Mouse (Mus musculus): ENCODE measurements around the gene Pmepa1. TPM values are rescaled to one million over a fixed set of nuclear protein-coding genes. Genes with fewer than 3 reads are reported as not detected.

The Pmepa1 gene
- total RNA-seq, 2 experiments from 2014 or later: 30.4 to 31.6 TPM

DNA sequence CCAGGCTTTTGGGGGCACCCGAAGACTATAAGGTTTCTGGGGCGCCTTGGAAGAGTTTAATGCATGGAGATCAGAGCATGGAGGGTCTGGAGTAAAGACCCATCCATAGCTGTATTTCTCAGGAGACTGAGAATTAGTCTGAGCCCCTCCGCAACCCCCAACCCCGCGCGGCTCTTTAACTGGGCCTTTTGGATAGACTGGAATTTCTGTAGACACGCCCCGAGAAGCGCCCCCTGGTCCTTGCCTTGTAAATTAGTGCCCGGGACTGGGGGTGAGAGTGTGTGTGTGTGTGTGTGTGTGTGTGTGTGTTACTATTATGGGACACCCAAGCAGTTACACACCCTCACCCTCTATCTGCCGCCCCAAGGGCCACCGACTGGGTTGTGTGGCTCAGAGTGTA lies 526 bp upstream of the Pmepa1 start:
- peak in 1 of 2 experiments; percentile 48 for DNase-seq (ENCODE audit: low spot score in 2 of 2)

DNA sequence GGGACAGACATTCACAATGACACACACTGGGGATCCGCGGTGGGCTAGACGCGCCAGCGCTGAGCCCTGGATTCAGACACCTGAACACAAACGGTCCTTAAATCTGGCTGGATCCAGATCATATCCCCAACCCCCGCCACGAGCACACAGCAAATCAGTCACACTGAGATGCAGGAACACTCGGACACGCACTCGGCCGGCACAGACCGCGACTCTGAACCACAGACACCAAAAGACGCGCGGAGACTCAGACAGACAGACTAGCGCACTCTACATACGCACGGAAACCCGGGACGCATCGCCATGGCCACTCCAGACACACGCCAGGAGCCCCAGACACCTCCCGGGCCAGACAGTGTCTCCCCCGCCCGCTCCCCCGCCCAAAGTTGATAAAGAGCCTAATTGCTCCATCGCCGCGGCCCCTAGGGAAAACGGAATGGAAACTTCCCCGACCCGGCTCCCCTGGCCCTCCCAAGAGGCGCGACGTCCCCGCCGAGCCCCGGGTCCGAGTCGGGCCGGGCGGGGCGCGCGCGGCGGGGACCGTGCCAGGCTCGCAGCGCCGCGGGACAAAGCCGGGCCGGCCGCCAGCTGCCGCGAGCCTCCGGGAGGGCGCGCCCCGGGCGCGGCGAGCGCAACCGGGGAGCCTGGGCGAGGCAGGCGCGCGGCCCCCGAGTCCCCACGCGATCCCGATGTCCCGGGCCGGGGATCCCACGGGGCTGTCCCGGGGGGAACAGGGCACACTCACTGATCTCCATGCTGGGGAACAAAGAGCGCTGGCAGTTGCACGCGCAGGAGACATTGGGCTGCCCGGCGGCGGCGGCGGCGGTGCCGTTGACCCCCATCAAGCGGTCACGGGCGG lies 761 bp downstream of the Pmepa1 start:
- DNase-seq (ENCODE audit: low spot score in 2 of 2): peak in 1 of 2 experiments; percentile 62

DNA sequence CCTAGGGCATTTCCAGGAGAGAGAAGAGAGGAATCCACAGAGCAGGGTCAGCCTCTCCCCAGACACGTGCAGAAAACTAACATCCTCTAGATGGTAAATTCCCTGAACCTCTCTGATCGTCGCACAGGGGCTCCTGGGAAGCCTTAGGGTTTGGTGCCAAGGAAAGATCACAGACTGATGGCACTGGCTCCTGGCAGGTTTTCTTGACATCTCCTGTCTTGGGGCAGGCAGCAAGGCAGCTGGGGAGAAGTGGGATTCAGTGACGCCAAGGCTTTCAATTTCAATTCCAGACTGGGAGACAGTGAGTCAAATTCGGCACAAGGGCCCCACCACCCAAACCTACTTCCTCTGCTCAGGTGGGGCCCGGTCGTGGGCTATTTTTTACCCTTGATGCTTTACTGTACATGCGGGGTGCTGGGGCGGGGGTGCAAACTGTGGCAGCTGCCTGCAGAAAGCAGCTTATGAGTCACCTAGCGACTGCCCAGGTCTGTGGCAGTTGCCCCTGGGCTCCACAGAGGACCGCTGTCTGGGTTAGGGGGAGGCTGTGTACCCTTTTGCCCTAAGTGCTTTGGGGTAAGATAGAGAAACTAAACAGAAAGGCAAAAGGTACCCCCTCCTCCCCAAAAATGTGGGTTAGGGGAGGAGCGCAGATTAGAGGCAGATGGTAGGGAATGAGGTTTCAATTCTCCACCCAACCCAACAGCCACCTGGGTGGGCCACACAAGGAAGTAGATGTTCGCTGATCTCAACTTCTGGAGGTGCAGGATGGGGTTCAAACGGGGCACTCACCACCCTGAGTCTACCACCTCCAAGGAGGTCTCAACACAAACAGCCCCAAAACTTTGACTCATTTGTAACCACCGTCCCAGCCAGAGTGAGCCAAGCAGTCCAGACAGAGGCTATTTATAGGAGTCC lies 1.6 kb downstream of the Pmepa1 start:
- DNase-seq (ENCODE audit: low spot score in 2 of 2): no peak

- no peak for DNase-seq (ENCODE audit: low spot score in 2 of 2)
Observed at GRCm38 (mm10) chr2:173273885-173274284, 2.4 kb downstream of the Pmepa1 start.

DNA sequence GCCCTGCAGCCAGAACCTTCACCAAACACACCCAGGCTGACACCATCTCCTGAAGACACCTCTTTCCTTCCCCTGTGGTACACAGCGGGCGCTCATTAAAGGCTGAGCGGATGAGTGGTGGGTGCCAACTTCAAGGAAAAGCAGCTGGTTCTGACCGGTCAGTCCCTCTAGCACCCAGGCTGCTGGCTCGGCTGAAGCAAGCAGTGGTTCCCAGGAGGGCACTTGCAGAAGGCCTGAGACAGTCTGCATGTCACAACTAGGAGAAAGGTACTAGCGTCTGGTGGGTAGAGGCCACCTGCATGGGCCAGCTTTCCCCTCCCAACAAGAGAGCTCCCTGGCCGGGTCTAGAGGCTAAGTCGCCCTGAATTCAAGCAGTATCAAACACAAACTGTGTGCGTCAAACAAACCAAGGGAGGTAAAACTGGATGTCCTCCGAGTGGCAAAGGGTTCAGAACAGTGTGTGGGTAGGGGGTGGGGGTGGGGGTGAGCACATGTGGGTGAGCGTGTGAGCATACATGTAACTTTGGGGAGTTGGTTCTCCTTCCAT lies 3.9 kb downstream of the Pmepa1 start:
- DNase-seq (ENCODE audit: low spot score in 2 of 2): no peak

DNA sequence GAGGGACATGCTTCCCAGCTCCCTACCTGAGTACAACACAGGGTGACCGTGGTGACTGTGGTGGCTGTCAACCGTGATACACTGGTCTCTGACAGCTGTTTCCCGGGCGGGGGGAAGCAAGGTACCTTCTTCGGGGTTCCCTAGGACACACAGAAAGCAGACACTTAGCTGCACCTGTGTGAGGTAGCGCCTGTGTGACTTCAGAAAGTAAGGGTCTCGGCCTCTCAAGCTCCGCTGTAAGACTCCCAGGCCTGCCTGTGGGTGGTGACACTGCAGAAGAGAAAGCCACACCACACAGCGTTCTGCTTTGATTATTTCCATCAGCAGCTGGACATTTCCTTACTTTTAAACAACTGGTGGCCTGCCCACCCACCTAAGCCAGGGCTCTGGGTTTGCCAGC lies 4.8 kb downstream of the Pmepa1 start:
- DNase-seq (ENCODE audit: low spot score in 2 of 2): no peak

- no peak for DNase-seq (ENCODE audit: low spot score in 2 of 2)
Observed at GRCm38 (mm10) chr2:173270601-173271248, 5.6 kb downstream of the Pmepa1 start.

GRCm38 (mm10) chr2:173270196-173270595 lies 6.1 kb downstream of the Pmepa1 start:
- no peak for DNase-seq (ENCODE audit: low spot score in 2 of 2)

DNA sequence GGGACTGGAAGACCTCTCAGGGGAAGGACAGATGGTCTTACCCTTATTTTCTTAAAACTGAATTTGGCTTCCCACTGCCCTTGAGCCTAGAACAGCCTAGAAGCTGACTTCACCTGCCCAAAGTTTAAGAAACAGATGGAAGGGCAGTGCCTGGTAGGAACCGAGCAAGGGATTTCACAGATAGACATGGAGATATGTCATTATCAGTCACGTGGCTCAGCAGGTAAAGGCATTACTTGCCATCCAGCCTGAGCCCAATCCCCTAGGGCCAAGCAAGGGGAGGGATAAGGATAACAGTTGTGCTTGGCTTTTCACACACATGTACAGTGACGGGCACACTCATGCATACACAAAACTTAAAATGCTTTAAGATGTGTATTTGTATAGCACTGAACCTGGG lies 8.8 kb downstream of the Pmepa1 start:
- no peak for DNase-seq (ENCODE audit: low spot score in 2 of 2)

GRCm38 (mm10) chr2:173266349-173267112 lies 9.8 kb downstream of the Pmepa1 start:
- no peak for DNase-seq (ENCODE audit: low spot score in 2 of 2)

GRCm38 (mm10) chr2:173265468-173266265 lies 10.7 kb downstream of the Pmepa1 start:
- no peak for DNase-seq (ENCODE audit: low spot score in 2 of 2)

- peak in 1 of 2 experiments; percentile 65 for DNase-seq (ENCODE audit: low spot score in 2 of 2)
Observed at GRCm38 (mm10) chr2:173264467-173265128, 11.7 kb downstream of the Pmepa1 start.

GRCm38 (mm10) chr2:173263636-173264330 lies 12.6 kb downstream of the Pmepa1 start:
- no peak for DNase-seq (ENCODE audit: low spot score in 2 of 2)

DNA sequence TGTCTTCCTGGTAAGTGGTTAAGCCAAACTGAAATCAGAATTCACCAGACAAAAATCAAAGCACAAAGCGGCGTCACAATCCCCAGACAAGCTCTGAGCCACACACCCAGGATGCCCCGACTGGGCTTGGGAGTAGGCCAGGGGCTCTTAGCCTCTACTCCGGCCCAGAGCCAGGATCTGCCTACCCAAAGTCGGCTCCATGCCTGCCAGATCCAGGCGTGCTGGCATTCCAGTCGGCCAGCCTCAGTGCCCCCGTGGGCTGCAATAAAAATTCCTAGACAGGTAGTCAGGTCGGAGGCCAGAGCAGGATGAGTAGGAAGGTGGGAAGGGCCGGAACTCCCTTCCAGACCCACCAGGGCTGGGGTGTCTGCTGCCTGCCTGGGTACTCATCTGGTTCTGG lies 14.8 kb downstream of the Pmepa1 start:
- peak in 1 of 2 experiments; percentile 68 for DNase-seq (ENCODE audit: low spot score in 2 of 2)

DNA sequence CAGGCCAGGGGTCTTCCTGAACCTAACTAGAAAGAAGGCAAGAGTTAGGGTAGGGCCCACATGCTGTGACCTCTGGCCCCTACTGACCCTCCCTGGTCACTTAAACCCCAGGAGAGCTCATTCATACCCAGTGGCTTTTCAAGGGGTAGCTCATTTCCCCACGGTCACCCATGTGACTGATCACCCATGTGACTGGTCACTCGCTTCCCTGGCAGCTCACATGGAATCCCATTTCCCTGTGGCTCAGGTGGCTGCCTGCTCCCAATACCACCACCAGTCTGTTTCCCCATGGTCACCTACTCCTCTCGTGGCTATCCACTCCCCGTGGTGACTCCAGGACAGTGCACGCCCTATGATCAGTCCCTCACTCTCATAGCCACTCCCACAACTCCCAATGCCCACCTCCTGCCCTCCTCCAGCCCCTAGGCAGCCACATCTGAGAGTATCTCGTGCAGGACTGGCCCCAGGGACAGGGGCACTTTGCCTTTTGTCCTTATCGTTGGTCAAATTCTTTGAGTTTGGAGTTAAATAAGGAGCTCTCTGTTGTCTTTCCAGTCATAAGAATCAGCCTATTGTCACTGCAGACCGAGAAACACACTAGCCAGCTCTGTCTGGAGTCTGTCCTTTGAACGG lies 17.8 kb downstream of the Pmepa1 start:
- DNase-seq (ENCODE audit: low spot score in 2 of 2): no peak

- peak; percentile 86 to 89 for DNase-seq (ENCODE audit: low spot score in 2 of 2)
Observed at GRCm38 (mm10) chr2:173257610-173258009, 18.7 kb downstream of the Pmepa1 start.

DNA sequence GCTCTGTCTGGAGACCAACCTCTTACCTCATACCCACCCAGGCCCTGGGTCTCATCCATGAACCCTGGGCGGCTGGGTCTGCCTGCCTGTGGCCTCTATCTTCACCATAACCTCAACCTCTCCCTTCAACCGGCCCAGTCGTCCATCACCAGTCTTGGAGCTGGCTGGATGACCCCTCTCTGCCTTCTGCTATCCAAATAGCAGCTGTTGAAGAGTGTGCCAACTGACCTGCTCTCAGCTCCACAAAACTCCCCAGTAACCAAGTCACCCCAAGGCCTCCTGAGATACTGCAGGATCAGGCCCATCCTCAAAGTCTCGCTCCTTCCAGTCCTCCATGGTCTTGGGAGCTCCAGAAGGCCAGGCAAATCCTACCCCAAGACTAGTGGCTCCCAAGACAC lies 19.8 kb downstream of the Pmepa1 start:
- DNase-seq (ENCODE audit: low spot score in 2 of 2): no peak

All from layer of hippocampus, postnatal 10 days (tissue).